Mouse (Mus musculus): ENCODE data around the gene Wfdc3. TPM values are rescaled to one million over a fixed set of nuclear protein-coding genes. Genes with fewer than 3 reads are reported as not detected.
A peak's percentile ranks its signal among the peaks of the same experiment; 100 is the strongest.
"Not testable (repeated sequence)": the region's sequence is repeated elsewhere in the genome, so short reads cannot be mapped to it uniquely, and the experiment has no call there.

Gene Wfdc3
- polyA plus RNA-seq, 1 experiment from 2014 or later: 2.4 TPM

DNA sequence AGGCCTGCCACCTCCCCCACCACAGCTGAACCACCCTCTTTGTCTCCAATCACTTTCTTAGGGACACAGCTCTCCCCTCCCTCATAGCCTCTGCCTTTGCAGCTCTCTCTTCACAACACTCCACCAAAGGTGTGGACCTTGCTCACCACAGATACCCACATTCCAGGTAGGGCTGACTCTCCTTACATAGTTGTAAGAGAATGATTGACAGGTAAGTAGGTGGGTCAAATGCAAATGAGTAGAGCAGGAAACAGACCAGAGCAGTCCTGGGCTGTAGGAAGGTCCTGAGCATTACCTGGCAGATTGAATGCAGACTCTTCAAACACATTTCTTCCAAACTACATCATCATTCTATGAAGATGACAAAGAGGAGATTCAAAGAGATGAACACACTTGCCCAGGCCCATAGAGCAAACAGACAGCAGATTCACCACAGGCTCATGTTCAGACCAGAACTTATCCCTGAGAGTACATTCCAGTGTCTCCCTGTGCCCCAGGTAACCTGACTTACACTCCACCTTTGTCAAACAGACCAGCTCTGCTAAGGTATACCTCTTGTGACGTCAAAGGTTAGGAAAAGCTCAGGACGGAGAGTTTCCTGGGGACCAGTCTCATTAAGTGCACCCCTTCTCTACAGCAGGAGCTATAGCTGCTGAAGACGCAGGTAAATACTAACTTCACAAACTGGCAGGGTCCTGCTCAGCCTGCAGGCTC, 8.2 kb downstream of the Wfdc3 start:
- Histone ChIP-seq H3K4me3 (replicated peaks) (no peak overlapping the region), H3K27ac (replicated peaks) (no peak overlapping the region), H3K4me2 (no peak overlapping the region), H3K9me3 (replicated peaks) (no peaks in the 10 kb centered on the region), H3K36me3 (replicated peaks) (no peaks in the 10 kb centered on the region), H3K9ac (no peak overlapping the region), H3K4me1 (replicated peaks) (no peaks in the 10 kb centered on the region), H3K27me3 (peaks cover 35% of the 10 kb centered on the region)
- ATAC-seq (ENCODE audit: insufficient read depth): no peak
- 45% methylated on average over 3 of the region's 3 CpGs for WGBS (ENCODE audit: insufficient replicate concordance)

DNA sequence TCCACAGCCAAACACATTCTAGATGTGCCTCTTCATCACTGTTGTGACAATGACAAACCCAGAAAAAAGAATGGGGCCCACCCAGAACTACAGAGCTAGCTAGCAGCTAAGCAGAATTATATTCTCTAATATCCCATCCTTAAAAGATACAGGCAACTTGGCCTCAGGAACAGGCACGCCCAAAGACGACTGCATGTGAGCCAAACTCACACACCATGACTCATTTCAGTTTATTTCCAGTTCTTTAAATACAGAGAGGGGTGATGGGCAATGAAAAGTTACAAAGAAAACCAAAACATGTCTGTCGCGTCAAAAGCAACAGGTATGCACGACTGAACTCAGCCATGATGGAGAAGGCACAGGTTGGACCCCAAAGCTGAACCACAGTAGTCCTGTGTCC, 10.3 kb downstream of the Wfdc3 start:
- peaks cover 36% of the 10 kb centered on the region for H3K27me3 ChIP-seq
- H3K27ac ChIP-seq (replicated peaks): no peak overlapping the region
- no peak overlapping the region for H3K4me3 ChIP-seq (replicated peaks)
- H3K36me3 ChIP-seq (replicated peaks): no peaks in the 10 kb centered on the region
- 0 out of 2 replicates have a peak, but pooled peaks cover 4% of the 10 kb centered on the region for H3K4me1 ChIP-seq (replicated peaks)
- no peak overlapping the region for H3K9ac ChIP-seq
- ATAC-seq (ENCODE audit: insufficient read depth): no peak
- WGBS (ENCODE audit: insufficient replicate concordance): 65% methylated on average over 5 of the region's 5 CpGs
- H3K9me3 ChIP-seq (replicated peaks): no peaks in the 10 kb centered on the region
- no peak overlapping the region for H3K4me2 ChIP-seq

DNA sequence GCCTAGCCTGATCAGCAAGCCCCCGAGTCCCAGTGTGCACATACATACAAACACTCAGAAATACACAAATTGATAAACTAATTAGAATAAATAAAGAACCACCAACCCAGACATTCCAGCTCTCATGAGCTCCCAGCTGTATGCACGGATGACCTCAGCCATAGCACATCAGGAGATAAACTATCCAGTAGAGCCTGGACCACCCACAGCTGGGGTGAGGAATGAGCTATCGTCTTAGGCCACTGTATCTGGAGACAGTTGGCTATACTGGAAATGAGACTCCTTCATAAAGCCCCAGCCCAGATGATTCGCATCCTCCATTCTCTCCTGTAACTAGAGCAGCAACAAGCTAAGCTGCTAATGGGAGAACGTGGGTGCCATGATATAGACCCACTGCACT, 10.9 kb downstream of the Wfdc3 start:
- Histone ChIP-seq H3K4me3 (replicated peaks) (no peak overlapping the region), H3K27ac (replicated peaks) (no peak overlapping the region), H3K9me3 (replicated peaks) (no peaks in the 10 kb centered on the region), H3K4me2 (no peak overlapping the region), H3K27me3 (peaks cover 30% of the 10 kb centered on the region), H3K4me1 (replicated peaks) (0 out of 2 replicates have a peak, but pooled peaks cover 4% of the 10 kb centered on the region), H3K36me3 (replicated peaks) (no peaks in the 10 kb centered on the region), H3K9ac (no peak overlapping the region)
- no peak for ATAC-seq (ENCODE audit: insufficient read depth)
- WGBS (ENCODE audit: insufficient replicate concordance): 66% methylated on average over 5 of the region's 5 CpGs

DNA sequence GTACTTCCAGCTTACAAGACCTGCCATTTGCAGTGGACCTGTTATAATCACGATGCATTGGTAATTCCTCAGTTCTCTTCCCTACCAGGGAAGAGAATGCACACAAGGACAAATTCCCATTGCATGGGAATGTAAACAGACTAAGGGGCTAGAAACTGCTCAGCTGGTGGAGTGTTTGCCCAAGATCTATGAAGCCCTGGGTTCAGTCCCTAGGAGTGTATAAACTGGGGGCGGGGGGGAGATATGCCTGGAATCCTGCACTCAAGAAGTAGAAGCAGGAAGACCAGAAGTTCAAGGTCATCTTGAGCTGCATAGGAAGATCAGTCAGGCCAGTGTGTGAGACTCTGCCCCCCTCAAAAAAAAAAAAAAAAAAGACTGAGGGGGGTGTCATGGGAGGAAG, 12.5 kb downstream of the Wfdc3 start:
- WGBS (ENCODE audit: insufficient replicate concordance): 58% methylated on average over 2 of the region's 2 CpGs
- Histone ChIP-seq H3K4me3 (replicated peaks) (no peak overlapping the region), H3K9ac (no peak overlapping the region), H3K27ac (replicated peaks) (no peak overlapping the region), H3K4me1 (replicated peaks) (0 out of 2 replicates have a peak, but pooled peaks cover 4% of the 10 kb centered on the region), H3K27me3 (peaks cover 22% of the 10 kb centered on the region), H3K36me3 (replicated peaks) (no peaks in the 10 kb centered on the region), H3K4me2 (no peak overlapping the region), H3K9me3 (replicated peaks) (no peaks in the 10 kb centered on the region)
- ATAC-seq (ENCODE audit: insufficient read depth): no peak

DNA sequence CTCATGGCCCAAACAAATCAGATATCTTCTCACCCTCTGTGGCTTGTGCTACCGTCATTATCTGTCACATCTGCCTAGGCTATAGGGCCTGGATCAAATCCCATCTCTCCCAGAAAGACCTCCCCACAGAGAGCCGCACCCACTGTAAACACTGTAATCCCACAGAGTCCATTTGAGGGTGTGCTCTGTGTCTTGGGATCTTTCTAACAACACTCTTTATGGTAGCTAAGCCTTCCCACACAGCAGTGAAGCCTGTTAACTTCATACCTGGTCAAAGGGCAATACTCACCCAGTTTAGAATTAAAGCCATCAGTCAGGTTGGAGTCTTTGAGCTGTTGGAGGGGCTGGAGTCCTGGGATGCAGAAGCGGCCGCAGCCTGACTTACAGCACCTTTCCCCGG, 14.0 kb downstream of the Wfdc3 start:
- H3K4me1 ChIP-seq (replicated peaks): 0 out of 2 replicates have a peak, but pooled peaks cover 4% of the 10 kb centered on the region
- H3K9me3 ChIP-seq (replicated peaks): no peaks in the 10 kb centered on the region
- peaks cover 19% of the 10 kb centered on the region for H3K27me3 ChIP-seq
- no peak overlapping the region for H3K4me2 ChIP-seq
- no peak overlapping the region for H3K27ac ChIP-seq (replicated peaks)
- ATAC-seq (ENCODE audit: insufficient read depth): no peak
- WGBS (ENCODE audit: insufficient replicate concordance): 62% methylated on average over 5 of the region's 5 CpGs
- H3K36me3 ChIP-seq (replicated peaks): no peaks in the 10 kb centered on the region
- H3K9ac ChIP-seq: no peak overlapping the region
- no peak overlapping the region for H3K4me3 ChIP-seq (replicated peaks)

DNA sequence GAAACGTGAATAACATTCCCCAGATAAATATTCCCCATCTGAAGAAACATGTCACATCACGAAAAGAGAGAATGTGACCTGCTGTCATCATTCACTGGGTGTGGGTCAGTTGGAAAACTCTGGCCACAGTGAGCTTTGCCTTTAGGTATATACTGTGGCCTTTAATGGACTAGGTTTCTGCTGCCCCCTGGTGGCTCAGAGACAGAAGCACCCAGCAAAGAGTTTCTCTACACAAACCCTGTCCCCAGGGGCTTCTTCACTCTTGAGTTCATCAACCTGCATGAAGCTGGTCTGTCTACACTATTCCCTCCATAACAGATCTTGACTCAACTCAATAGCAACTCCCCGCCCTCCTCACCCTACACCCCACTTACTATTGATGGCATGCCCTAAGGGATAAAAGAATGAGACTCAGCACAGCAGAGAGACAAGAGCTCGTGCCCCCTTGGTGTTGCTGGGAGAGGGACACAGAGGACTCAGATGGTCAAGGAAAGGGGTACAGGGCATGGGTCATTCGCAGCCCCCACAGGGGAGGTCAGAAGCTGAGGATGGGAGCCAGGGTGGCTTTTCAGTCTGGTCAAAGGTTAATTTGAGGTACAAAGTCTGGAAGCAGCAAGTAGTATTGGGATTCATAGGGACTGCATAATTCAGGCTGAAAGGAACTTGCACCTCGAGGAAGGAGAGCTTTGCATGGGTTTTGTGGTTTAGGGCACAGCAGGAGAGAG, 19.7 kb downstream of the Wfdc3 start:
- no peaks in the 10 kb centered on the region for H3K9me3 ChIP-seq (replicated peaks)
- H3K4me3 ChIP-seq (replicated peaks): no peak overlapping the region
- 16% methylated on average over 6 of the region's 6 CpGs for WGBS (ENCODE audit: insufficient replicate concordance)
- H3K36me3 ChIP-seq (replicated peaks): no peaks in the 10 kb centered on the region
- ATAC-seq (ENCODE audit: insufficient read depth): peak; percentile 60; the same call in 1 of the 2 replicates
- H3K27me3 ChIP-seq: peaks cover 6% of the 10 kb centered on the region; the same call in 1 of the 2 replicates
- no peak overlapping the region for H3K9ac ChIP-seq
- H3K4me1 ChIP-seq (replicated peaks): no peaks in the 10 kb centered on the region
- no peak overlapping the region for H3K4me2 ChIP-seq
- H3K27ac ChIP-seq (replicated peaks): no peak overlapping the region

DNA sequence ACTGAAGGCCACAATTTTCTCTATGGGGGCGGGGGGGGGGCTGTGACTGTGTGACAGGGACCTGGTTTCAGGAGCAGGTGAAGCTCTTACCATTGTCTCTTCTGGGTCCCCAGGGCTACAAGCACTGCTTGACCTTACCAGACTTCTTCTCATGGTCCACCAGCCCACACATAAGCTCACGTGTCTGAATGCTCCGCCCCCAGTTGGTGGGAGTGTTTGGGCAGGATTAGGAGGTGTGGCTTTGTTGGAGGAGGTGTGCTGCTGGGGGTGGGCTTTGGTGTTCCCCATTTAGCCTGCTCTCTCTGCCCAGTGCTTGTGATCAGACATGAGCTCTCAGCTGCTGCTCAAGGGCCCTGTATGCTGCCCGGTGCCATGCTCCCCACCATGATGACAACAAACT, 22.5 kb downstream of the Wfdc3 start:
- Histone ChIP-seq H3K9me3 (replicated peaks) (no peaks in the 10 kb centered on the region), H3K4me3 (replicated peaks) (no peak overlapping the region), H3K9ac (no peak overlapping the region), H3K27me3 (peaks cover 3% of the 10 kb centered on the region; the same call in 1 of the 2 replicates), H3K36me3 (replicated peaks) (no peaks in the 10 kb centered on the region), H3K4me1 (replicated peaks) (no peaks in the 10 kb centered on the region), H3K4me2 (no peak overlapping the region), H3K27ac (replicated peaks) (no peak overlapping the region)
- ATAC-seq (ENCODE audit: insufficient read depth): no peak
- 52% methylated on average over 4 of the region's 4 CpGs for WGBS (ENCODE audit: insufficient replicate concordance)

DNA sequence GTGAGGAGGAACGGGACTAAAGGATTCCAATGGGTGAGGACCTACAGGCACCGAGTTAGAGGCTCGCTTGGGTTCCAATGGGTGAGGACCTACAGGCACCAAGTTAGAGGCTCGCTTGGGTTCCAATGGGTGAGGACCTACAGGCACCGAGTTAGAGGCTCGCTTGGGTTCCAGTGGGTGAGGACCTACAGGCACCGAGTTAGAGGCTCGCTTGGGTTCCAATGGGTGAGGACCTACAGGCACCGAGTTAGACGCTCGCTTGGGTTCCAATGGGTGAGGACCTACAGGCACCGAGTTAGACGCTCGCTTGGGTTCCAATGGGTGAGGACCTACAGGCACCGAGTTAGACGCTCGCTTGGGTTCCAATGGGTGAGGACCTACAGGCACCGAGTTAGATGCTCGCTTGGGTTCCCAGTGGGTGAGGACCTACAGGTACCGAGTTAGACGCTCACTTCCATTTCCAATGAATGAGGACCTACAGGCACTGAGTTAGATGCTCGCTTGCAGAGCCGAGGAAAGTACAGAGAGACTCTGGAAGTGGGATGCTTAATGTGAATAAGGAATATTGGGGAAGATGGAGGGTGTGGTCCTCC, 29.4 kb downstream of the Wfdc3 start:
- H3K9me3 ChIP-seq (replicated peaks); H3K4me1 ChIP-seq (replicated peaks); ATAC-seq (ENCODE audit: insufficient read depth); H3K27ac ChIP-seq (replicated peaks); H3K27me3 ChIP-seq; H3K4me2 ChIP-seq; H3K4me3 ChIP-seq (replicated peaks); H3K36me3 ChIP-seq (replicated peaks); H3K9ac ChIP-seq: not testable (repeated sequence)
- WGBS (ENCODE audit: insufficient replicate concordance): 73% methylated on average over 23 of the region's 23 CpGs

DNA sequence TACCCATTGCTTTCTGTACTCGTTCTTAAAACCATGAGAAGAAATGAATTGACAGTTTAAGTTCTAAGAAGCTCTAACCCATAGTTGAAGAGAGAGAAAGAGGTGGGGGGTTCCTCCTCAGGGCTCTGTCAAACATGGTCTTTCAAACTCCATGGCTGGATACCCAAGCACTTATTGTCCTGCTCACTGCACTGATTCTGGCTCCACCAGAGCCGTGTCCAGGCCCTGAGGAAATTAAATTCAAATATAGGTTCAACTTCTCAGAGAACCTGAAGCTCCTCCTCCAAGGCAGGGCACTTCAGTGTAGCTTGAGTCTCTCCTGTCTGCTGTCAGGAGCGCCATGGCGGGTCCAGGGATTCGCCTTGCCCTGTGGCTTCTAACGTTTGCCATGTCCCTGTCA, 30.7 kb downstream of the Wfdc3 start, which contains the start of gene Spint5:
Gene Spint5, plus strand, starts transcription at position 301 of the 400 bp plus-strand sequence.
- no peak for ATAC-seq (ENCODE audit: insufficient read depth)
- Histone ChIP-seq H3K4me3 (replicated peaks) (no peak within 1 kb of the TSS), H3K27ac (replicated peaks) (no peak within 1 kb of the TSS), H3K9me3 (replicated peaks) (no peaks in the 10 kb centered on the region), H3K27me3 (no peaks in the 10 kb centered on the region; the same call in 1 of the 2 replicates), H3K9ac (no peak within 1 kb of the TSS), H3K4me2 (no peak within 1 kb of the TSS), H3K4me1 (replicated peaks) (no peaks in the 10 kb centered on the region), H3K36me3 (replicated peaks) (no peaks in the 10 kb centered on the region)
- WGBS (ENCODE audit: insufficient replicate concordance): 51% methylated on average over 6 of the region's 6 CpGs

DNA sequence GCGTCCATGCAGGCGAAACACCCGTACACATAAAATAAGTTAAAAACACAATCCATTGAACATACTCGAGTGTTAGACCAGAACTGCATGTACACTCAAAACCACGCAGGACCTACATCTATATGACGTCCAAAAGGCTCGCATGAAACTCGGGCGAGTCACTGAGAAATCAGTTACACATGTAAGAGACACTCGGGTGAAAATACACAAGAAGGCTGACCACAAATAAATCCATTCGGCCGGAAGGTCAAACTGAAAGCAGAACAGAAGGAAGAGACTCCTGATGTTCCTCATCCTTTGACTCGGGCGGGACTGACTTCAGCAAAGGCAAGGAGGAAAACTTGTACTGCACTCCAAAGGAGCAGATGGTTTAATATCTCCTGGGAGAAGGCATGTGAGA, 39.7 kb downstream of the Wfdc3 start:
- no peak overlapping the region for H3K27ac ChIP-seq (replicated peaks)
- H3K4me1 ChIP-seq (replicated peaks): no peaks in the 10 kb centered on the region
- H3K9me3 ChIP-seq (replicated peaks): no peaks in the 10 kb centered on the region
- ATAC-seq (ENCODE audit: insufficient read depth): no peak
- no peaks in the 10 kb centered on the region for H3K27me3 ChIP-seq
- no peaks in the 10 kb centered on the region for H3K36me3 ChIP-seq (replicated peaks)
- H3K4me3 ChIP-seq (replicated peaks): no peak overlapping the region
- H3K4me2 ChIP-seq: no peak overlapping the region
- no peak overlapping the region for H3K9ac ChIP-seq
- WGBS (ENCODE audit: insufficient replicate concordance): 73% methylated on average over 14 of the region's 14 CpGs

DNA sequence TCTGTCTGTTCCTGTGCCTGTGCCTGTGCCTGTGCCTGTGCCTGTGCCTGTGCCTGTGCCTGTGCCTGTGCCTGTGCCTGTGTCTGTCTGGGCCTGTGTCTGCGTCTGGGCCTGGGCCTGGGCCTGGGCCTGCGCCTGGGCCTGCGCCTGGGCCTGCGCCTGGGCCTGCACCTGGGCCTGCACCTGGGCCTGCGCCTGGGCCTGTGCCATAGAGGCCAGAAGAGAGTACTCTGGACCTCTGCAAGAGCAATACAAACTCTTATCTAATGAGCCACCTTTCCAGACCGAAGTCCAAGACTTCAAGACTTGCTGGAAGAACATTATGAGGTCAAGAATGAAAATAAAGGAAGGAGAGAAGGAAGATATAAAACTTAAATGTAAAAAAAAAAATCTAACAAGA, 40.4 kb downstream of the Wfdc3 start:
- WGBS (ENCODE audit: insufficient replicate concordance): 67% methylated on average over 6 of the region's 6 CpGs
- Histone ChIP-seq H3K4me1 (replicated peaks) (no peaks in the 10 kb centered on the region), H3K9me3 (replicated peaks) (no peaks in the 10 kb centered on the region), H3K27ac (replicated peaks) (no peak overlapping the region), H3K27me3 (no peaks in the 10 kb centered on the region), H3K4me2 (no peak overlapping the region), H3K4me3 (replicated peaks) (no peak overlapping the region), H3K36me3 (replicated peaks) (no peaks in the 10 kb centered on the region), H3K9ac (no peak overlapping the region)
- ATAC-seq (ENCODE audit: insufficient read depth): no peak
